Mouse (Mus musculus) liver, embryonic 14.5 days (tissue): Measurements from ENCODE around the gene Alox12b. TPM values are rescaled to one million over a fixed set of nuclear protein-coding genes. Genes with fewer than 3 reads are reported as not detected.

ENCODE experiments used
- ATAC-seq: fragments of 200-750 bp; cut with Nextera tagmentation; 2 replicates; pipeline ENCODE4 v1.8.0; 2017; ENCODE audit warnings: moderate number of reproducible peaks, mild to moderate bottlenecking, moderate library complexity; ENCODE audit not compliant: insufficient read depth
- DNase-seq, 3 experiments: peaks; one replicate each; pipeline ENCODE4 v3.0.0-alpha.2; 2012 to 2013; ENCODE audit warnings: low read depth in 3 of 3, low spot score in 3 of 3
- H3K27ac ChIP-seq: fragments of 300-500 bp; sonication (generic); 2 replicates; pipeline ENCODE4 v1.5.1; 2014; ENCODE audit warnings: moderate library complexity, mild to moderate bottlenecking, control low read depth, inconsistent platforms
- H3K27me3 ChIP-seq: fragments of 300-500 bp; sonication (generic); 2 replicates; pipeline ENCODE4 v1.6.1; 2014; ENCODE audit warnings: mild to moderate bottlenecking, low read length, moderate library complexity; ENCODE audit not compliant: control insufficient read depth, insufficient read depth
- H3K36me3 ChIP-seq: fragments of 300-500 bp; sonication (generic); replicated peaks from 2 replicates; pipeline ENCODE4 v1.6.1; 2014; ENCODE audit warnings: low read depth; ENCODE audit not compliant: control insufficient read depth, insufficient read depth
- H3K4me1 ChIP-seq, 2 experiments: fragments of 200-500 bp in 1 of 2; fragments of 300-500 bp in 1 of 2; sonication (generic) in 1 of 2; replicated peaks; 2 replicates each; pipeline ENCODE4 v1.6.1; 2012 to 2014; ENCODE audit warnings: antibody characterized with exemption in 1 of 2, inconsistent platforms in 1 of 2, low read length in 1 of 2; ENCODE audit not compliant: control insufficient read depth in 2 of 2, insufficient read depth in 2 of 2
- H3K4me2 ChIP-seq: fragments of 300-500 bp; sonication (generic); 2 replicates; pipeline ENCODE4 v1.6.1; 2014; ENCODE audit warnings: low read depth, mild to moderate bottlenecking, control low read depth, moderate library complexity
- H3K4me3 ChIP-seq, 2 experiments: fragments of 200-500 bp in 1 of 2; fragments of 300-500 bp in 1 of 2; sonication (generic) in 1 of 2; 2 replicates each; pipeline ENCODE4 v1.5.1; 2012 to 2014; ENCODE audit warnings: low read depth in 2 of 2, low read length in 2 of 2, mild to moderate bottlenecking in 2 of 2, control low read depth in 1 of 2, inconsistent platforms in 1 of 2, moderate library complexity in 1 of 2; ENCODE audit not compliant: insufficient read depth in 1 of 2
- H3K9ac ChIP-seq: fragments of 300-500 bp; sonication (generic); replicated peaks from 2 replicates; pipeline ENCODE4 v1.6.1; 2014; ENCODE audit warnings: mild to moderate bottlenecking, control low read depth, moderate library complexity
- H3K9me3 ChIP-seq: fragments of 300-500 bp; sonication (generic); 2 replicates; pipeline ENCODE4 v1.6.1; 2016; ENCODE audit warnings: low read length, mixed read lengths; ENCODE audit not compliant: control insufficient read depth
- CTCF ChIP-seq: IDR thresholded peaks from 2 replicates; pipeline ENCODE4 v1.5.1; 2016; ENCODE audit warnings: antibody characterized with exemption, low read depth, control low read depth
- EP300 ChIP-seq: IDR thresholded peaks from 2 replicates; pipeline ENCODE4 v1.6.1; 2016; ENCODE audit warnings: antibody characterized with exemption, low read depth
- WGBS: fragments of 180-500 bp; shearing (Covaris S2); extraction: QIAGEN DNeasy Blood & Tissue Kit; methylation state at CpG from one replicate; pipeline ENCODE4 v1.1.7; 2014; ENCODE audit not compliant: insufficient replicate concordance; 5-methylcytosine and 5-hydroxymethylcytosine counted together
- polyA plus RNA-seq, 2 experiments: library from polyadenylated mRNA; depleted of rRNA in 1 of 2; stranded (reverse) in 1 of 2; unstranded in 1 of 2; fragments of >200 nt; fragmentation: Nextera tagmentation in 1 of 2; extraction: Ambion mirVana in 1 of 2; gene quantifications; 2 replicates each; pipeline versions ENCODE4 v1.2.1 to v1.2.3; 2012 to 2014

Gene Alox12b
- polyA plus RNA-seq, 2 experiments = not detected

DNA sequence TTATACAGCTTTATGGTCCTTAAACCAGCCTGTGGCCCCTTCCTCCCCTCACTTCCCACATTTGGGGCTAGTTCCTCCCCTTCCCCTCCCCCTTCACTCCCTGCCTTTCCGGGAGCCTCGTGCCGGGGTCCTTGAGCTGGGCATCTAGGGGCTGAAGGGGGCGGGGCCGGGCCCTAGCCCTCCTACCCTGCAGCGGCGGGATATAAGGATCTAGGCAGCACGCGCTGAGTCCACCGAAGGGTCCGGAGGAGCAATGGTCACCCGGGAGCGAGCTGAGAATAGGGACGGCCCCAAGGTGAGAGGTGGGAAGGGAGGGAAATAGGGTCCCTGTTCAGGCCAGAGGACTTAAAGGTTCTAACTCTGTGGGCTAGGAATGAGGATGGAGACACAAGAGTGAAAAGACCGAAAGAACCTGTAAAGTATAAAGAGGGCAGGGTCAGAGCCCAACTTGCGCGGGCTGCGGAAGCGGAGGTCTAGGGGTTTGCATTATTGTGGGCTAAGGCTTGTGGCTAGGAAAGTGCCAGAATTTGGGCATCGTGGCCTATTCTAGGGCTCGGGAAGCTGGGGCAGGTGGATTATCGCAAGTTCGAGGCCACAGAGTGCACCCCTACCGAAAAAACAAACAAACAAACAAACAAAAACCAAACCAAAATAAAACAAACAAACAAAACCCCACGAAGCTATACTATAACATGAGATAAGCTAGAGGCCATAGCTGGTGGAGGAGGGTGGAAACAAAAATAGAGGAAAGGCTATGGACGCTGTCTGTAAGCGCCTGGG lies 36.4 kb upstream of the Alox12b start, which contains the start of gene Hes7:
TSS of gene Hes7 (plus strand) at position 184 of the 780 bp plus-strand sequence.
- peaks cover 12 to 17% of the 10 kb centered on the region in 2 experiments for H3K4me1 ChIP-seq
- no peak for DNase-seq
- no peak within 1 kb of the TSS for H3K27ac ChIP-seq
- H3K36me3 ChIP-seq = no peaks in the 10 kb centered on the region
- H3K4me3 ChIP-seq = peak within 1 kb of the TSS; percentile 75 to 77
- H3K9ac ChIP-seq = no peak within 1 kb of the TSS; the same call in 1 of the 2 replicates
- ATAC-seq = no peak
- H3K9me3 ChIP-seq = no peaks in the 10 kb centered on the region
- 2% methylated on average over 27 of the region's 27 CpGs for WGBS
- TF ChIP-seq EP300 = no peak
- no peak for TF ChIP-seq CTCF
- H3K4me2 ChIP-seq = peak within 1 kb of the TSS; percentile 96
- peaks cover 38% of the 10 kb centered on the region for H3K27me3 ChIP-seq

DNA sequence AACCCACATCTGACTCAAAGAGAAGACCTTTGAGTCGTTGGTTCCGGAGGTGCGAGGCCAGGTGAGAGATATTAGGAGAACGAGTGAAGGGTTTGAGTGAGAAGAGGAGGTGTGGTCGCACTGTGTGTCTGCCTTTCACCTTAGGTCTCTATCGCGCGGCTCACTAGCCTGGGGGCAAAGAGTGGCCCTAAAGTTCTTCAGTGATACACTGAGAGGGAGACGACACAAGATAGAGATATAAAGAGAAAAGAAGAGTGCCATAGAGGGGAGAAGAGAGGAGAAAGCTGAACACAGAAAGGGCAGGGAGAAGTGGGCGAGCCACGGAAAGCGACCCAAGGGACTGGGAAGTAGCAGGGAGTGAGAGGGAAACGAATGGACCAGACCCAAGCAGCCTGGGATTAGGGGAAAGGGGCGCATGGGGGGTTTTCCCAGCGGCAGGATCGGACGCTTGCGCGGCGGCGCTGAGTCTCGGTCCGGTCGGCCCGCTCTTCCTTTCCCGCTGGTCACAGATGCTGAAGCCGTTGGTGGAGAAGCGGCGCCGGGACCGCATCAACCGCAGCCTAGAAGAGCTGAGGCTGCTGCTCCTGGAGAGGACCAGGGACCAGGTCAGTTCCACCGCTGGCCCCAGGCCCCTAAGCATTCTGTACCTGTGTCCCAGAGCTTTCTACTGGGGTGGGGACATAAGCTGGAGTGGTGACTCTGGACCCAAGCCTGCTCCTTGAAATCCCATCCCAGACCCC lies 35.6 kb upstream of the Alox12b start:
- Histone ChIP-seq H3K9me3 (no peaks in the 10 kb centered on the region), H3K4me2 (peak overlapping the region; percentile 96), H3K27ac (no peak overlapping the region), H3K27me3 (peaks cover 38% of the 10 kb centered on the region), H3K9ac (no peak overlapping the region), H3K4me3 (peak overlapping the region; percentile 75 to 77), H3K4me1 (peaks cover 12 to 24% of the 10 kb centered on the region in 2 experiments), H3K36me3 (no peaks in the 10 kb centered on the region)
- TF ChIP-seq CTCF = no peak
- no peak for TF ChIP-seq EP300
- ATAC-seq (no peak), DNase-seq (no peak)
- WGBS = 1% methylated on average over 33 of the region's 33 CpGs

DNA sequence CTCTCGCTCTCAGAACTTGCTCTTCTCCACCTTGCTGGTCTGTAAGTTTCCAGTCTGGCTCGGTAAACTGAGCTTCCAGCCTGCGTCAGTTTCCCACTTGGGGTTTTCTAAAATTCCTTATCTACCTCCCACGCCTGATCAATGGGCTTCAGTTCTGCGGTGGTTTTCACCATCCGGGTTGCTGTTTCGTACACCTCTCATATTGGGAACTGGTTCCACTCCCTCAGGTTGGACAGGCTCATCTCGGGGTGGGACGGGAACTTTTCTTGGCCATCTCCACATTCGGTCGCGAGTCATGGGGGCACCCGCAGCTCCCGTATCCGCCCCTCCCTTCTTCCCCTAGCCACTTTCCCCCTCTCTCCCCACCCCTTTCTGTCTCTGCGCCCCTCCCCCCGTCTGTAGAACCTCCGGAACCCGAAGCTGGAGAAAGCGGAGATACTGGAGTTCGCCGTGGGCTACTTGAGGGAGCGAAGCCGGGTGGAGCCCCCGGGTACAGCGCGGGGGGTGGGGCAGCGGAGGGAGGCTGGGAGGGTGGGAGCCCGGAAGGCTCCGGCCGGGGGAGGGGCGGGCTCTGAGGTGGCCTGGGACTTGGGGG lies 35.0 kb upstream of the Alox12b start:
- TF ChIP-seq CTCF (no peak), EP300 (no peak)
- H3K27ac ChIP-seq = no peak overlapping the region

DNA sequence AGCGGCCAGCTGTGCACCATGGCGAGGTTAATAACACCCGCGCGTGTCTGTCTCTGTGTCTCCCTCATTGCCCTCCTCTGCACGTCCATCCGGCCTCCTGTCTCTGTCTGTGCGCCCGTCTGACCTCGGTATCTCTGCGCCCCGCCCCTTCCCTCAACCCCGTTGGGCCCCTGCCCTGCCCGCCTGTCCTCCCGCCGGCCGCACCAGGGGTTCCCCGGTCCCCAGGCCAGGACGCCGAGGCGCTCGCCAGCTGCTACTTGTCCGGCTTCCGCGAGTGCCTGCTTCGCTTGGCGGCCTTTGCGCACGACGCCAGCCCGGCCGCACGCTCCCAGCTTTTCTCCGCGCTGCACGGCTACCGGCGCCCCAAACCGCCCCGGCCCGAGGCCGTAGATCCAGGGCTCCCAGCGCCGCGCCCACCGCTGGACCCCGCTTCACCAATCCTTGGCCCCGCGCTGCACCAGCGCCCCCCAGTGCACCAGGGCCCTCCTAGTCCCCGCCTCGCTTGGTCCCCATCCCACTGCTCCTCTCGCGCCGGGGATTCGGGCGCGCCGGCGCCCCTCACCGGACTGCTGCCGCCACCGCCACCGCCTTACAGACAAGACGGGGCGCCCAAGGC lies 34.3 kb upstream of the Alox12b start, which contains the start of gene 9130213A22Rik:
TSS of gene 9130213A22Rik (minus strand) at position 254 of the 616 bp plus-strand sequence.
- TF ChIP-seq EP300 (no peak), CTCF (peak; percentile 66)
- H3K4me3 ChIP-seq = peak within 1 kb of the TSS; percentile 75 to 77
- peak; percentile 10 for ATAC-seq

More for the DNA sequence above, 35.0 kb upstream of the Alox12b start:
- Histone ChIP-seq H3K9me3 (no peaks in the 10 kb centered on the region), H3K4me3 (peak overlapping the region; percentile 75 to 77), H3K27me3 (peaks cover 38% of the 10 kb centered on the region), H3K4me2 (peak overlapping the region; percentile 96), H3K9ac (peak overlapping the region; percentile 53), H3K36me3 (no peaks in the 10 kb centered on the region), H3K4me1 (peaks cover 12 to 28% of the 10 kb centered on the region in 2 experiments)
- DNase-seq (no peak), ATAC-seq (no peak)
- under 1% methylated on average over 28 of the region's 32 CpGs for WGBS

More for the DNA sequence above, 34.3 kb upstream of the Alox12b start, which contains the start of gene 9130213A22Rik:
- WGBS = under 1% methylated on average over 65 of the region's 66 CpGs
- H3K36me3 ChIP-seq = no peaks in the 10 kb centered on the region
- H3K27ac ChIP-seq = no peak within 1 kb of the TSS
- H3K9ac ChIP-seq = peak within 1 kb of the TSS; percentile 53
- DNase-seq = peak in 1 of 3 experiments; percentile 61
- peak within 1 kb of the TSS; percentile 96 for H3K4me2 ChIP-seq
- H3K27me3 ChIP-seq = peaks cover 38% of the 10 kb centered on the region
- H3K9me3 ChIP-seq = no peaks in the 10 kb centered on the region
- H3K4me1 ChIP-seq = peaks cover 12 to 23% of the 10 kb centered on the region in 2 experiments
